Mouse (Mus musculus): ENCODE results near the gene Hist1h2ag.

GRCm38 (mm10) chr13:22006334-22007120, 36.2 kb downstream of the Hist1h2ag start:
- TF ChIP-seq ZC3H11A (IDR thresholded peaks at IDR 0.05; ENCODE audit: borderline replicate concordance, low read depth, low read length) (no peak), MAFK (IDR thresholded peaks at IDR 0.05; ENCODE audit: insufficient read depth, low read depth, low read length) (no peak)
